Mouse (Mus musculus): Measurements from ENCODE around the gene Tars. TPM values are rescaled to one million over a fixed set of nuclear protein-coding genes. Genes with fewer than 3 reads are reported as not detected.

Tars gene
- polyA plus RNA-seq (2016; fragmentation: Nextera tagmentation; extraction: Ambion mirVana): 74.1 and 83.8 TPM in 2 replicates

DNA sequence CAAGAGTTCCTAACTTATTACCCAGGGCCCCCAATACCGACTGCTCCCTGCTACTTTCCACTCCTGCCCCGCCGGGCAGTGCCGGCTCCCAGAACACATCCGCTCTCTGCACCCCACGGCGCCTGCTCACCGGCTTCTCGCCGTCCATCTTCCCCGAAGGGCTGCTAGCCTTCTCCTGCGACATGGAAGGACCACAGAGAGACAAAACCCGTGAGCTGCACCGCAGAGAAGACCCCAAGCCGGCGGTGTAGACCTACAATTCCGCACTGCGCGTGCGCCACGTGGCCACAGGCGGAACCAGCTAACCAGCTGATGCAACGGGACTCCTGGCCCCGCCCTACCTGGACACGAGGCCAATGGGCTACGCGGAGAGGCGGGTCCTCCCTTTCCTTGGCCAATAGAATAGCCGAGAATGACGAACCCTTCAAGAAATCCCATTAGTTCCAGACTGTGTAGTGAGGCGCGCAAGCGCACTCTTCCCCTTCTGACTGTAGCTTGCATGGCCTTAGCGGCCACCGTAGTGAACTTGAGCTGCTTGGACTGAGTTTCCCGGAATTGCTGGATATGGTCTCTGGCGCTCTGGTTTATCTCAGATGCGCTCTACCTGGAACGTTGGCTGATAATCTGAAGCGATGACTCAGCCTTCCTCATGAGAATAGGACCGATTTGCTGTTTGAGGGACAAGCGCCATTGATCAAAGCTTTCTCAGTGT lies at the start of gene Tars:
Gene Tars (minus strand): TSS at position 310 of the 712 bp plus-strand sequence.
- Histone ChIP-seq H3K4me1 (peaks cover 12% of the 10 kb centered on the region), H3K36me3 (peaks cover 4% of the 10 kb centered on the region; the same call in 1 of the 2 replicates), H3K4me2 (replicated peaks) (peak within 1 kb of the TSS; percentile 93), H3K27ac (no peak within 1 kb of the TSS), H3K27me3 (no peaks in the 10 kb centered on the region), H3K9ac (peak within 1 kb of the TSS; percentile 78), H3K4me3 (peak within 1 kb of the TSS; percentile 78), H3K9me3 (no peaks in the 10 kb centered on the region)
- peak; percentile 100 for ATAC-seq (ENCODE audit: insufficient number of reproducible peaks, insufficient read depth, low FRiP score, low TSS enrichment)
- under 1% methylated on average over 42 of the region's 42 CpGs for WGBS

DNA sequence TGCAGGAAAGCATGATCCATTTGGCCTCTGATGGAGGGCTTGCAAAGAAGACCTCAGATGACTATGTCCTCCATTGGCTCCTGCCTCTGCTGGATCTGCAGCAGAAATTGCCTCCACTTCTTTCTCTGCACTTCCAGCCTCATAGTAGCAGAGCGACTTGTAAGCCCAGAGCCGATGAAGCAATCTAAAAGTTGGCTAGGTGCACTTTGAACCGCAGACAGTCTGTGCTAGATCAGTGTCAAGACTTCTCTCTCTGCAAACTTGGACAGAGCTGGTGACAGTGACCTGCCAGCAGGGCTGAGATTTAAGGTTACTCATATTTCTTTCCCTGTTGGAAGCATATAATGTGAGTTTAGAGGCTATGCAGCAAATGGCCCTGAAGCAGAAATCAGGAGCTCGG lies 37.9 kb upstream of the Tars start:
- Histone ChIP-seq H3K4me1 (no peaks in the 10 kb centered on the region), H3K9me3 (no peaks in the 10 kb centered on the region), H3K4me3 (no peak overlapping the region), H3K27me3 (no peaks in the 10 kb centered on the region), H3K9ac (no peak overlapping the region), H3K36me3 (no peaks in the 10 kb centered on the region), H3K4me2 (replicated peaks) (no peak overlapping the region), H3K27ac (no peak overlapping the region)
- ATAC-seq (ENCODE audit: insufficient number of reproducible peaks, insufficient read depth, low FRiP score, low TSS enrichment): no peak
- 89% methylated on average over 4 of the region's 4 CpGs for WGBS

DNA sequence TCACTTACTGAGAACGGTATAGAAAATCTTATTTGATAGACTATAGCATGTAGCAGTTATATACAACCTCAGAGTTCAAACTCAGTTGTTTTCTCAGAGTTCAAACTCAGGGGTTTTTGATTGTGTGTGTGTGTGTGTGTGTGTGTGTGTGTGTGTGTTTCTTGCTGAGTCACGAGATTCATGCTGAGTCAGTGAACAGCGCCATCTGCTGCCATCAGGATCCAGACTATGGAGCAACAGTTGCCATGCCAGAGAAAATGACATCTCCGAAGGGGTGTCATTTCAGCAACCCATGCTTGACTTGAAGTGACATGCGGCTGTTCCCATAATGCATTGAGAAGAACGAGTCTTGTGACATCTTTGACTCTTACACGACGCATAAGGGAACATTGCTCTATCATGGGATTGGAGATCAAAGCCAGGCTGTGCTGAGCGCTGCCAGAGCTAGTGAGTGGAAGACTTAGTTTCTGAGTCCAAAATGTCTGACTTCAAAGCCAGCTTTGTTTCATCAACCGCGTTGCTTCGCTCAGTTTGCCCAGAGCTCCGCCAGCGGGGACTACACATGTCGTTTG lies 37.3 kb upstream of the Tars start:
- no peak overlapping the region for H3K27ac ChIP-seq
- H3K27me3 ChIP-seq: no peaks in the 10 kb centered on the region
- H3K4me2 ChIP-seq (replicated peaks): no peak overlapping the region
- no peaks in the 10 kb centered on the region for H3K36me3 ChIP-seq
- WGBS: 92% methylated on average over 15 of the region's 15 CpGs
- no peak overlapping the region for H3K9ac ChIP-seq
- H3K9me3 ChIP-seq: no peaks in the 10 kb centered on the region
- H3K4me3 ChIP-seq: no peak overlapping the region
- ATAC-seq (ENCODE audit: insufficient number of reproducible peaks, insufficient read depth, low FRiP score, low TSS enrichment): no peak
- H3K4me1 ChIP-seq: no peaks in the 10 kb centered on the region

DNA sequence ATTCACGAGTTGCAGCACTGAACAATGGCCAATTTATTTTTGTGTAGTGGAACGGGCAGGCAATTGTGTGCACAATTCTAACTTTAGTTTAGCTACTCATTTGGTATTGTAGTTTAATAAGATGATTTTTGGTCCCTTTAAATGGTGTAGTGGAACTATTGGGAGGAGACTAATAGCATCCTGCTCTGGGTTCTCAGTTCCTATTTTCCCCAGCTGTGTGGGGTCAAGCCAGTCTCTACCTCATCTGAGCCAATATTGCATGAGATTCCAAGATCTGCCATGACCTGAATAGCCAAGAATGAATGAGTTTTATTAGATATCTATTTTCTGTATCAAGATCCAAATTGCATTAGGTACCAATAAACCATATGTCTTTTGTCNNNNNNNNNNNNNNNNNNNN lies 27.4 kb upstream of the Tars start:
- Histone ChIP-seq H3K4me1 (peaks cover 4% of the 10 kb centered on the region; the same call in 1 of the 2 replicates), H3K4me3 (no peak overlapping the region), H3K27me3 (no peaks in the 10 kb centered on the region), H3K36me3 (no peaks in the 10 kb centered on the region), H3K27ac (no peak overlapping the region), H3K4me2 (replicated peaks) (no peak overlapping the region), H3K9me3 (no peaks in the 10 kb centered on the region), H3K9ac (no peak overlapping the region)
- ATAC-seq (ENCODE audit: insufficient number of reproducible peaks, insufficient read depth, low FRiP score, low TSS enrichment): no peak
- 77% methylated on average over 2 of the region's 2 CpGs for WGBS

DNA sequence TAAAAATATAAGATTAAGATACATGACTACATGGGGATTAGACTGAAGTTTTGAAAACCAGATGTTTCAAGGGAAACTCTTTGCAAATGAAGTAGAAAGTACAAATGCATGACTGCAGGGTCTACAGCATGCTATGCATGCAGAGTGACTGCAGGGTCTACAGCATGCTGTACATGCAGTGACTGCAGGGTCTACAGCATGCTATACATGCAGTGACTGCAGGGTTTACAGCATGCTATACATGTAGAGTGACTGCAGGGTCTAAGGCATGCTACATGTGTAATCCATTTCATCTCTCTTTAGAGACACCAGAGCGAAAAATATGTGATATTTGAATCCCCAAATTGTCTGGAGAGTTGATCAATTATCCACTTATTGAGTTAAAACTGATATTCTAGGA lies 14.0 kb upstream of the Tars start:
- H3K4me3 ChIP-seq: no peak overlapping the region
- ATAC-seq (ENCODE audit: insufficient number of reproducible peaks, insufficient read depth, low FRiP score, low TSS enrichment): no peak
- H3K9me3 ChIP-seq: no peaks in the 10 kb centered on the region
- H3K27ac ChIP-seq: no peak overlapping the region
- H3K4me2 ChIP-seq (replicated peaks): no peak overlapping the region
- H3K27me3 ChIP-seq: no peaks in the 10 kb centered on the region
- H3K9ac ChIP-seq: no peak overlapping the region
- 0 out of 2 replicates have a peak, but pooled peaks cover 3% of the 10 kb centered on the region for H3K4me1 ChIP-seq
- no peaks in the 10 kb centered on the region for H3K36me3 ChIP-seq
- 43% methylated on average over 1 of the region's 1 CpGs for WGBS

DNA sequence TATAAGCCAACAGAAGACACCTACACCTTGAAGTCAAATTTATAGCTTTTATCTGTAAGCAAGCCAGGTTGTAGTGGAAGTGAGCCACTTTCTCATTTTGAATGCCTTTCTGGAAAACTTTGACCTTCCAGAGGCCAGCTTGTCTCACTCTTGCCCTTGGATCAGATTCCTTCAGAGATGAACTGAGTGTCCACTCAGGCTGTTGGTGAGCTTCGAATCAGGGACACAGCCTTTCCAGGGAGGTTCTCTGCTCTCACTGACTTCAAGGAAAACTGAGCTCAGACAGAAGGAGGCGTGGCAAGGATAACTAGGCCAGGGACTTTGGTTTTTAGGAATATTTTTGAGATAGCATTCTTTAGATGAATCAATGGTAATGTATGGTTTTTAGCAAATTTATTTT lies 13.1 kb upstream of the Tars start:
- H3K4me1 ChIP-seq: 0 out of 2 replicates have a peak, but pooled peaks cover 3% of the 10 kb centered on the region
- 79% methylated on average over 2 of the region's 2 CpGs for WGBS
- H3K9ac ChIP-seq: no peak overlapping the region
- no peaks in the 10 kb centered on the region for H3K27me3 ChIP-seq
- H3K27ac ChIP-seq: no peak overlapping the region
- no peaks in the 10 kb centered on the region for H3K36me3 ChIP-seq
- no peak for ATAC-seq (ENCODE audit: insufficient number of reproducible peaks, insufficient read depth, low FRiP score, low TSS enrichment)
- no peak overlapping the region for H3K4me2 ChIP-seq (replicated peaks)
- H3K9me3 ChIP-seq: no peaks in the 10 kb centered on the region
- H3K4me3 ChIP-seq: no peak overlapping the region

DNA sequence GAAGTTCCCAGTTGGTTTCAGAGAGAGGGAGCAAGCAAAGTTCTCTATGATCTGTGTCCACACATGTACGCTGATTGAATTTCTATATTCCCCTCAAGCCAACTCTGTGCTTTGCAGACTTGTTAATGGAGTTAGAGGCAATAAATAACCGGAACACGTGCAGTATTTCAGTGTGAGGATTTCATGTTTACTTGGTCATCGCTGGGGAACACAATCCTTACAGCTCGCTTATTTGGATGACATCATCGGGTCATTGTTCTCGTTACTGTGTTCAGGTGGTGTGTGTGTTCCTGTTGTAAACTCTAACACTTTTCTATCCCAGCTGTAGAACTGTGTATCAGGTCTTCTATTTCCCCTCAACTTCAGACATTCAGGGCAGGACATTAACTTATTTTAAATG lies 12.4 kb upstream of the Tars start:
- Histone ChIP-seq H3K27me3 (no peaks in the 10 kb centered on the region), H3K4me2 (replicated peaks) (no peak overlapping the region), H3K27ac (no peak overlapping the region), H3K4me1 (0 out of 2 replicates have a peak, but pooled peaks cover 3% of the 10 kb centered on the region), H3K4me3 (no peak overlapping the region), H3K36me3 (no peaks in the 10 kb centered on the region), H3K9me3 (no peaks in the 10 kb centered on the region), H3K9ac (no peak overlapping the region)
- WGBS: 84% methylated on average over 7 of the region's 7 CpGs
- no peak for ATAC-seq (ENCODE audit: insufficient number of reproducible peaks, insufficient read depth, low FRiP score, low TSS enrichment)

DNA sequence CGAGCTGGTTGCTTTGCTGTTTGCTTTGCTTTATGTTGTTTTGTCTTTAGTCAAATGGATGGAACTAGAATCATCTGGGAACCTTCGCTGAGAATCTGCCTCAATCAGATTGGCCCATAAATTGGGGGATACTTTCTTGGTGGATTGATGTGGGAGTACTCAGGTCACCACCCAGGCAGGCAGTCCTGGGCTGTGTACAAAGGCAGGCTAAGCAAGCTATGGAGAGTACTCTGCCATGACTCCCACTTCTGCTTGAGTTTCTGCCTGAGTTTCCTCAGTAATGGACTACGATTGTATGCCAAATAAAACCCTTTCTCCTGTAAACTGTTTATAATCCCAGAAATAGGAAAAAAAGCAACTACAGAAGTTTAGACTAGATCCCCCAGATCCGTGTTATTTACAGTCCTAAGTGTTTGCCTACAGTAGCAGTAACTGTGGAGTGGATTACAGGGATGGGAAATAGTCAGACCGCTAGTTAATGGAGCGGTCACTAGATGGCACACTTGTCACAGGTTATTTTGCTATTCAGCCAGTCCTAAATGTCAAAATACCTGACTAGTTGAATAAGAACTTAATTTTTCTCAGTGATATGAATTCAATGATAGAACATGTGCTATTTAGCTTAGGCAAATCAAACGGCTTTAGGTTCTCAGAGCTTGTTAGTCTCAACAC lies 8.8 kb upstream of the Tars start:
- no peaks in the 10 kb centered on the region for H3K27me3 ChIP-seq
- H3K9ac ChIP-seq: no peak overlapping the region
- H3K27ac ChIP-seq: no peak overlapping the region
- H3K9me3 ChIP-seq: no peaks in the 10 kb centered on the region
- ATAC-seq (ENCODE audit: insufficient number of reproducible peaks, insufficient read depth, low FRiP score, low TSS enrichment): no peak
- no peak overlapping the region for H3K4me2 ChIP-seq (replicated peaks)
- WGBS: 34% methylated on average over 7 of the region's 7 CpGs
- no peaks in the 10 kb centered on the region for H3K4me1 ChIP-seq
- no peaks in the 10 kb centered on the region for H3K36me3 ChIP-seq
- H3K4me3 ChIP-seq: no peak overlapping the region

DNA sequence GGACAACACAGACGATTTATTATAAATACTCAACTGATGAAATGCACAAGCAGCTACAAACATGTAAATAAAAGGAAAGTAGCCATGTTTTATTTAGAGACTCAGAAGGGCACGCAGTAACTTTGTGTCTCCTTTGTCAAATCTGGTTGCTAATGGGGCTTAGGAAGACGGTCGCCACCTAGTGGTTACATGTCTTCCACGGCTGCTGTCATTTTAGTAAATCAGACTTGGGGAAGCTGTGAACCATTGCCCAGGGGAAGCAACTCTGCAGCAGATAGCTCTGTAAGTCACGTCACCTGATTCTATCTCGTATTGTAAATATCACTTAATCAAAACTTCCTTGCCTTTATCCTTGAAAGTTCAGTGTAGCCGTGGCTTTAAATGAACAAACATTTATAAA lies 7.9 kb upstream of the Tars start:
- ATAC-seq (ENCODE audit: insufficient number of reproducible peaks, insufficient read depth, low FRiP score, low TSS enrichment): no peak

DNA sequence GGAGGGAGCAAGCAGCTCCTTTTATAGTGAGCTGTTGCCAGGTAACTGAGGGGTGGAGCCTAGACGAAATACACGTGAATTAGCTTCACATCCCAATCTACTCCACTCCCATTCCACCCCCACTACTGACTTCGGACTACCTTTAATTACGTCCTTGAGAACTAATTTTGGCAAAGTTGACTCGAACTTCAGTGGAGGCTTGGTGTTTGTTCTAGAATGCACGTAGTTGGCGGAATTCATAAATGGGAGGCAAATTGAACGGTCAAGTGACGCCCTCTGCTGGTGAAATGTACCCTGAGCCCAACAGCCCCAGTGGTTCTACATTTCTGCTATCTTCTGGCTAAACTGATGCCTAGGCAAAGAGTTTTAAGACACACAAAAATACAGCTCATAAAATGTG lies 7.3 kb upstream of the Tars start:
- ATAC-seq (ENCODE audit: insufficient number of reproducible peaks, insufficient read depth, low FRiP score, low TSS enrichment): no peak
- Histone ChIP-seq H3K9ac (no peak overlapping the region), H3K4me2 (replicated peaks) (no peak overlapping the region; the same call in 1 of the 2 replicates), H3K27ac (no peak overlapping the region), H3K4me1 (no peaks in the 10 kb centered on the region), H3K36me3 (no peaks in the 10 kb centered on the region), H3K4me3 (no peak overlapping the region), H3K27me3 (no peaks in the 10 kb centered on the region), H3K9me3 (no peaks in the 10 kb centered on the region)
- WGBS: 23% methylated on average over 9 of the region's 9 CpGs

More for the DNA sequence above, 7.9 kb upstream of the Tars start:
- H3K27ac ChIP-seq: no peak overlapping the region
- WGBS: 11% methylated on average over 8 of the region's 8 CpGs
- H3K4me1 ChIP-seq: no peaks in the 10 kb centered on the region
- no peak overlapping the region for H3K4me3 ChIP-seq
- no peaks in the 10 kb centered on the region for H3K36me3 ChIP-seq
- H3K9me3 ChIP-seq: no peaks in the 10 kb centered on the region
- H3K4me2 ChIP-seq (replicated peaks): no peak overlapping the region
- H3K27me3 ChIP-seq: no peaks in the 10 kb centered on the region
- no peak overlapping the region for H3K9ac ChIP-seq

DNA sequence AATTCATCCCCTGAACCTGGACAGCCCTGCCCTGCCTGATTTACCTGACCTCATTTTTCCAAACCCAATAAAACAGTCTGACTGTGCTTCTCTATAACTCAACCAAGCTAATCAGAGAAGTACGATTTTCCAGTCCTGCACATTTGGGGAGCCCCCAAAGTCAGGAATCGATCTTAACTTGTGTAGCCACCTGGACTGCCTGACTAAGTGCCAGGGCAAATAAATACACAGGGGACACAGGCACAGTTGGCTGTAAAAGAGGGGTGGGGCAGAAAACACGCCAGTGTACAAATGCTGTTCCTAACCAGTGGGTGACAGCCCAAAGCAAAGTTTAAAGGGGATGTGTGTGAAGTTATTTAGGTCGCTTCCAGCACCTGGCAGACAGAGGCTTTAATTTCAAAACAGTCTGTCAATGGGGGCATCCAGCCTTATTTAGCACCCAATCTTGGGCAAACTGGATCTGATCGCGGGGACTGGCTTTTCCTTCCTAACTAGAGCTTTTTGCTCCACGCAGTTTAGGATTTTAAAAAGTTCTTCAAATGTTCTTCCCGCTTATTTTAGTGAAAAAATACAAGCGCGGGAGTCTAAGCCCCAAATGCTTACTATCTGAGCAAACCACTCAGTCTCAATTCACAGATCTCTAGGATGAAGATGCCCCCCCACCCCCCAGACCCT lies 652 bp downstream of the Tars start:
- H3K4me3 ChIP-seq: peak overlapping the region; percentile 78
- H3K4me2 ChIP-seq (replicated peaks): peak overlapping the region; percentile 93
- peaks cover 7% of the 10 kb centered on the region for H3K36me3 ChIP-seq
- ATAC-seq (ENCODE audit: insufficient number of reproducible peaks, insufficient read depth, low FRiP score, low TSS enrichment): no peak
- peak overlapping the region; percentile 78 for H3K9ac ChIP-seq
- WGBS: 6% methylated on average over 10 of the region's 10 CpGs
- H3K27ac ChIP-seq: no peak overlapping the region
- H3K9me3 ChIP-seq: no peaks in the 10 kb centered on the region
- H3K27me3 ChIP-seq: no peaks in the 10 kb centered on the region
- H3K4me1 ChIP-seq: peaks cover 12% of the 10 kb centered on the region

Measured in embryonic facial prominence, embryonic 12.5 days (tissue).